Mouse (Mus musculus) ES-Bruce4 (cell line): ENCODE measurements around the gene Zdhhc13.

Source experiments
- CTCF ChIP-seq: IDR thresholded peaks from one replicate; pipeline ENCODE4 v1.8.1; 2011; ENCODE audit warnings: low read depth, low read length
- POLR2A ChIP-seq: IDR thresholded peaks from one replicate; pipeline ENCODE4 v1.8.1; 2011; ENCODE audit warnings: low read length; ENCODE audit not compliant: insufficient read depth

DNA sequence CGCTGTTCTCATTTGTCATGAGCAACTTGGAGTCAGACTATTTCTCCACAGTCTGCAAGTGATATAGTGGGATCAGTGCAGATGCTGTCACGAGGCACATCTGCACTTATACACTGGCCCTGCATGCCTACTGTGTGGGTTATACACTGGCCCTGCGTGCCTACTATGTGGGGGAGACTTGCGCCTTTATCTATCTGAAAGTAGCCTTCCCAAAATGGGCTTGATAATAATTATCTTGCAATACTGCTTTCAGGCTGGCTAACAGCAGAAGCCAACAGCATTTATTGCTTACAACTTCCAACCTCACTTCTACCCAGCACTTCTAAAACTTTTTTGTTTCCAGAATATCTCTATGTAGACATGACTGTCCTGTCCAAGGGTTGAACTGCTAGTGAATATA lies 73.0 kb downstream of the Zdhhc13 start:
- TF ChIP-seq POLR2A: no peak
- TF ChIP-seq CTCF: no peak
